Mouse (Mus musculus): ENCODE results near the gene Oas1e.
"Not testable (repeated sequence)": the region's sequence is repeated elsewhere in the genome, so short reads cannot be mapped to it uniquely, and the experiment has no call there.

Gene Oas1e

DNA sequence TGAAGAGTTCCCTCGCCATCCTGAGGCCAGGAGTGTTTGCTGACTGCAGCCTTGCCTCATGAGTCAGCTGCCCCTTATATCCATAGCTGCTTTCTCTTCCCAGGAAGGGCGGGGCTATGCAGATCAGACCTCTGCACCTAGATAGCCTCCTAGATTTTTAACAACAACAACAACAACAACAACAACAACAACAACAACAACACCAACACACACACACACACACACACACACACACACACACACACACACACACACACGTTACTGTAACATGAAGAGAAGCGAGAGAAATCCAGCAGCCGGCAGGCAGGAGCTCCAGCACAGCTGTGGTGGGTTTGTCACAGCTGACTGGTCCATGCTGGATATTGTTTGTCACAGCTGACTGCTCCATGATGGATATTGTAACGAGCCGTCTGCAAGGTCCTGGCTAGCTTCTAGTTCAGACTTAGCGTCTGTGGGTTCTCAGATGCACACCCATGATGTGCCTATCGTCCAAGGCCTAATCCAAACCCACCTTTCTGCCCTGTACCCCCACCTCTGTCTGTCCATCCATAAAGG is at the start of gene Oas1e:
Gene Oas1e (minus strand): TSS at position 51 of the 555 bp plus-strand sequence.
- DNase-seq (ENCODE audit: low spot score in 2 of 2), result not testable (repeated sequence)

GRCm38 (mm10) chr5:120844713-120845112 is 49.4 kb upstream of the Oas1e start:
- no peak for DNase-seq (ENCODE audit: low spot score in 2 of 2)

DNA sequence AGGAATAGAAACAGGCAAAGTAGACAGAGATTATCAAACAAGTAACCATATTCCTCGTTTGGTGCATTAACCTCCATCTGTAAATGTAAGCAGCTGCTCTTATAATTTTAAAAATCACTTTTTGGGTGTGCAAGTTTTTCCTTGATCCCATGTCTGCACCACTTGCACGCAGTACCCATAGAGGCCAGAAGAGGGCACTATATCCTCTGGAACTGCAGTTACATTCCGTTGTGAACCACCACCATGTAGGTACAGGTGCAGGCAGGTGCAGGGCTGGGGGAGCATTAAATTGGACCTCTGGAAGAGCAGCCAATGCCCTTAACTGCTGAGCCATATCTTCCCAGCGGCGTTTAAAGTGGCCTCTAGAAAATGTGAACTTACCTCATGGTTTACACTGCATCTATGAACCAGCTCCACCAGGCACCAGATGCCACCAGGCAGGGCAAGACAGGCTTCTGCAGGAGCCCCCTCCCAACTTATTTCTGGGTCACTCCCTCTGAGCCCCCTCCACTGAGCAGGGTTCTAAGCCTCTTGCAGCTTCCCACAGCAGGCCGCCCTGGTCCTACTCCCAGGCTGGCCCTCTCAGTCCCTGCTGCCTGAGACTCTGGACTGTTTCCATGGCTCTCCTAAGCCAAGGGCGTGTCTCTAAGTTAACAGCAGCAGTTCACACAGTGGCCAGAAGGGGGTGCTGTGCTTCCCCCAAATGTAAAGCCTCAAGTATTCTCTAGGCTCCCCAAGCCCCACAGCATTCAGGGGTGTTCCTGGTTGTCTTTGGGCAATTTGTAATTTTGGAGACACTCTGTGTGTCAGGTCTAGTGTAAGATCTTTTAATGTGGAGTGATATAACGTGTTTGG is 41.6 kb upstream of the Oas1e start:
- peak in 1 of 2 experiments; percentile 10 for DNase-seq (ENCODE audit: low spot score in 2 of 2)

DNA sequence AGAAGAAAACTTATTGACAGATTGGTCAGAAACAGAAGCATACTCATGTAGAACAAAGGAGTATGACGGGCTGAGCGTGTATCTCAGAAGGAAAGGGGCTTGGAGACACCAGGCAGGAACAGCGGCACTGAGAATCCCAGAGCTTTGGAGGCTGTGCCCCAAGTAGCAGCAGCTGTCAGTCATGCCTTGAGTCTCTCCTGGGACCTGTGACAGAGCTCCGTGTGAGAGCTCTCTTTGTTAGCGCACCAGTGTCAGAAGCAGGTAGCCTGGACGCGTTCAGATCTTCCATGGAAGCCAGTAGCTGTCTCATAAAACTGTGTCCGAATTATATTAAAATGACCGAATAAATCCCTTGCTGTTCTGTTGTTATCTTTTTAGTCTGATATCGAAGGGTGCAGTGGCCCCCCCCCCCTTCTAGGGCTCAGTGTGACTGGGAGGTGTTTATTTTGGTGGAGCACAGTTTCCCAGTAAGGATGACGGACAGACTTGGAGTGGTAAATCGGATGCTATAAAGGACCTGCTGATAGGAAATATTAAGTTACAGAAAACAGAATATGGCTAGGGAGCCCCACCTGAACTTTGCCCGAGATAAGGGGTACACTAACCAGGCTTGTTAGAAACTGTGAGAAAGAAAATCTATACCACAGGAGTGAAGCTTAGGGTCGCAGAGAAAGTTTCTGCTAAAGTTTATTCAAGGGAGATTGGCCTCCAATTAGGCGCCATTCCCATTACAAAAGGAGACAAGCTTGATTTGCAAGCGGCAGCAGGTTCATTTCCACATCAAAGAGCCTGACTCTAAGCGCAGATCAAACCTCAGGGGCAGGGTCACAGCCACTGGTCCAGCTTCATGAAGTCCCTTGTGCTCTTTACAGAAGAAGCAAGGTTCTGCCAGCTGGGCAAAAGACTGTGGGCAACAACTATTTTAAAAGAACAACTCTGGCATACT is 38.3 kb upstream of the Oas1e start:
- no peak for DNase-seq (ENCODE audit: low spot score in 2 of 2)

- no peak for DNase-seq (ENCODE audit: low spot score in 2 of 2)
Observed at GRCm38 (mm10) chr5:120831031-120831430, 35.7 kb upstream of the Oas1e start.

DNA sequence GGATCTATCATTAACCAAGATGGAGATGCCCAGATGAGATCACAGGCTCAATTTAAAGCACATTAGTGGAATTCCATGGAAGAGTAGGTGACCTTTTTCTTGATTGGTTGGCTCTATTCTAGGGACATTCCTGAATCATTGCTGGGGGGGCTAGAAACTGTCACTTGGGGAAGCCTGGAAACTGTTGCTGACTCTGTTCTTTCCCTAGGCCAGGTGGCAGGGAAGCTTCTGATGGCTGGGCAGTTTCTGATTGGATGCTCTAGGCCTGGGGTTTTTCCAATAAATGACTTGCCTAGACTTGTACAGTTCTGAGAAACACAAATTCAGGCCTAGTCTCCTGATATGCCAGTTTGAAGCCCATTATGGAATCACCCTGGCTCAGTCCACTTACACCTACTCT is 23.7 kb upstream of the Oas1e start:
- no peak for DNase-seq (ENCODE audit: low spot score in 2 of 2)

- DNase-seq (ENCODE audit: low spot score in 2 of 2), result no peak
Observed at GRCm38 (mm10) chr5:120815949-120816348, 20.6 kb upstream of the Oas1e start.

GRCm38 (mm10) chr5:120813023-120813422 is 17.7 kb upstream of the Oas1e start:
- no peak for DNase-seq (ENCODE audit: low spot score in 2 of 2)

DNA sequence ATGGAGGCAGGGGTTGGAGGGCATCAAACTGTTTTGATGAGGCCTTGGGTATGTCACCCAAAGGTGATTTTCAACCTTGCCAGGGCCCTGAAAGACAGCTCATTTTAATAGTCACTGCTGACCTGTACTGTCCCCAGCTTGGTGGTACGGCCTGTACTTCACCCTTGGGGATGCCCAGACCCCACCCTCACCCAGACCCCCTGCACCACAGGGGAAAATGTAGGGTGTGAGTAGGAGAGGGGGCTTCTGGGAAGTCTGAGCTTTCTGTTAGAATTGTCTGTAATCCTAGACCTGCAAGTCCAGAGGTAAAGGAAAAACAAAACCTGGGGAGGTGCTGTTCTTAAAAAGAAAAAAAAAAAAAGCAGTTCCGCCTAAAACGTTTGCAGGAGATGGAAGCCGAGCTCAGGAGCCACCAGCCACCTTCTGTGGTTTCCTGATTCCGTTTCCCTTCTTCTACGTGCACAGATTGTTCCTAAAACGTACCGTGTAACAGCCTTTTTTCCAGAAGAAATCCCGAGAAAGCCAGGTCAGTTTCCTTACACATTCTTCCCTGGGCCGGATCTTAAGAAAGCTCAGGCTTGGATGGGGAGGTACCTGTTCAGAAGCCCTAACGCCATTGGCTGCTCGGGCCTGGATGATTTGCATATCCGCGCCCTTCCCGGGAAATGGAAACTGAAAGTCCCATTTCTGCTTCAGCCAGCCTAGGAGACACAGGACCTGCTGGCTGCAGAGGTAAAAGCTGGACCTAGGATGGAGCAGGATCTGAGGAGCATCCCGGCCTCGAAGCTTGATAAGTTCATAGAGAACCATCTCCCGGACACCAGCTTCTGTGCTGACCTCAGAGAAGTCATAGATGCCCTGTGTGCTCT is 16.9 kb upstream of the Oas1e start, which contains the start of gene Oas1c:
Gene Oas1c (minus strand): TSS at position 564 of the 869 bp plus-strand sequence.
- DNase-seq (ENCODE audit: low spot score in 2 of 2), result peak; percentile 67 to 76

DNA sequence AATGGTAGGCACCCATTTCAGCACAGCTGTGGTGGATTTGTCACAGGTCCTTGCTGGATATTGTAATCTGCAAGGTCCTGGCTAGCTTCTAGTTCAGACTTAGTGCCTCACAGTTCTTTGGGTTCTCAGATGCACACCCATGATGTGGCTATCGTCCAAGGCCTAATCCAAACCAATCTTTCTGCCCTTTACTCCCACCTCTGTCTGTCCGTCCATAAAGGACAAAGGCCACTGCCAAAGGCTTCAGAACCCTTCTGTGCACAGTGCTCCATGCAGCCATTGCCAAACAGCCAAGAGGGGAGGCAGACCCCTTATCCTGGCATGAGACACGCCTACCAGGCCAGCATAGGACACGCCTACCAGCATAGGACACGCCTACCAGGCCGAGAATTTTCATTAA is 13.8 kb upstream of the Oas1e start:
- no peak for DNase-seq (ENCODE audit: low spot score in 2 of 2)

- peak in 1 of 2 experiments; percentile 30 for DNase-seq (ENCODE audit: low spot score in 2 of 2)
Observed at GRCm38 (mm10) chr5:120806458-120806857, 11.1 kb upstream of the Oas1e start.

DNA sequence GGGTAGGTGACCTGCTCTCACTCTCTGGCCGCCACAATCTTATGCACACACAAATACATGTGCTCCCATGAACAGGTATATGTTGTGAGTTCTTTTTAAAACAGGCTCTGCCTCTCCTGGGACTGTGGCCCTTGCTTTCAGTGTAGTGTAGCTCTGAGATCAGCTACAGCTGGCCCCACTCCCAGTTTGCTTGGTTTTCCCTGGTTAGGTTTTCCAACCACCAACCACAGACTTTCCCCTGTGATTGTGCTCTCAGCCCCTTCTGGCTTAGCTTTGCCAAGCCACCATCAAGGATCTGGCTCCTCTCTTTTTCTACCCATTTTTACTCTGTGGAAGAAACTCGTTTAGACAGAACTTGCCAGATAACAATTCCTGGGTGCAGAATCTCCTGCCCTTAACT is 8.3 kb upstream of the Oas1e start:
- no peak for DNase-seq (ENCODE audit: low spot score in 2 of 2)

DNA sequence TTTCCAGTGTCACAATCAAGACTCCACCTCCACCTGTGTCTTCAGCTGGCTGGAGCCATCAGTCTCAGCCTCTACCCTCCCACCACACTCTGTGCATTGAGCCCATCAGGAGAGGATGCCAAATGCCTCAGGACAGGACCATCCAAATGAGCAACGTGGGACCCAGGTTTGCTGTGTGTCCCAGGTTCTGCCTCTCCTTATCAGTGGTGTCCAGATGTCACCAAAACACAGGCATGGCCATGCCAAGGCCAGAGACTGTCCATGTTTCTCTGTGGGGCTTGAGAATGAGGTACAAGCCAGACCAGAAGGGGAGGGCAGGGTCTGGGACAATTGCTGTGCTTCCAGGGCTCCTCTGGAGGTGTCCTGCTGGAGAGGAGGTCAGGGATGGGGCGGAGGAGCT is 3.6 kb upstream of the Oas1e start:
- DNase-seq (ENCODE audit: low spot score in 2 of 2), result not testable (repeated sequence)

DNA sequence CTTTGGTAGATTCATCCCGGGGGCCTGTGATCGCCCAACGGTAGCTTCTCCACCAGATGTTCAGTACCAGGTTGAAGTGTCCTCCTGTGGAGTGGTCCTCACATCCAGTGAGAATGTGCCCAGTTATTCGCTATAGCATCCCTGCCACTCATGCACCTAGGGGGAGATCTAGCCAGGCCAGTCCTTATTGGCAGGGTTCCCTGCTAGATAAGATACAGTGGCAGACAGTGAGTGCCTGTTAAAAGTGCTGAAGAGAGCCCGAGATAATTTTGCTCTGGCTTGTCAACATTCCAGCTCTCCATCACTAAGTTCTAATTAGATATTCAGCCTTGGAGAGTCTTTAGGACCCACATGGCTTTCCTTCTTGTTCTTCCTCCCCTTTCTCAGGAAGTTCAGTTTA is 2.8 kb upstream of the Oas1e start:
- DNase-seq (ENCODE audit: low spot score in 2 of 2), result not testable (repeated sequence)

- DNase-seq (ENCODE audit: low spot score in 2 of 2), result peak; percentile 12 to 33
Observed at GRCm38 (mm10) chr5:120793043-120793442, 2.3 kb downstream of the Oas1e start.

DNA sequence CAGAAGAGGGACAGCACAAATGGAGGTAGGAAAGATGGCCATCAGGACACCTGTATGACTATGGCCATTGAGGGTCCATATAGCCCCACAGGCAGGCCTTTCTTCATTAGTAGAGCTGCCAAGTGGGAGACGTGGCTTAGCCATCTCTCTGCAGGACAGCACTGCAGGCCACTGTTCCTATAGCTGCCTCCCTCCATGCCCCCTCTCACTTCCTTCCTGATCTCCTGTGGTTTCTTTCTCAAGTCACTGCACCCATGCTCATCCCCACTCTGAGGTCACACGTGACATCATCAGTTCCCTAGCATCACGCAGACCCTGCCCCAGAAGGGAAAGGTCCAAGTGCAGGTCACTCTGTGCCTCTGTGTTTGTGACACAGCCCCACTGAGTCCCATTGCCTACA is 8.3 kb downstream of the Oas1e start:
- DNase-seq (ENCODE audit: low spot score in 2 of 2), result no peak

GRCm38 (mm10) chr5:120782446-120782845 is 12.9 kb downstream of the Oas1e start:
- no peak for DNase-seq (ENCODE audit: low spot score in 2 of 2)

DNA sequence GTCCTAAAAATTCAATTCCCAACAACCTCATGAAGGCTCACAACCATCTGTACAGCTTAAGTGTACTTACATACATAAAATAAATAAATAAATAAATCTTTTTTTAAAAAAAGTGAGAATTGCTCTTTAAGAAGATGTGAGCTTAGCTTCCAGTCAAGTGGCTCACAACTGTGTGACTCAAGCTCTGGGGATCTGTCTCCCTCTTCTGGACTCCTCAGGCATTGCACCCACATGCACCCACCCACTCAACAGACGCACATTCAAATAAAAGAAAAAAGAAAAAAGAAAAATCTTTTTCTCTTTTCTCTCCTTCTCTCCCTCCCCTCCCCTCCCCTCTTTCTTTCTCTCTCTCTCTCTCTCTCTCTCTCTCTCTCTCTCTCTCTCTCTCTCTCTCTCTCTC is 13.7 kb downstream of the Oas1e start:
- DNase-seq (ENCODE audit: low spot score in 2 of 2), result no peak

DNA sequence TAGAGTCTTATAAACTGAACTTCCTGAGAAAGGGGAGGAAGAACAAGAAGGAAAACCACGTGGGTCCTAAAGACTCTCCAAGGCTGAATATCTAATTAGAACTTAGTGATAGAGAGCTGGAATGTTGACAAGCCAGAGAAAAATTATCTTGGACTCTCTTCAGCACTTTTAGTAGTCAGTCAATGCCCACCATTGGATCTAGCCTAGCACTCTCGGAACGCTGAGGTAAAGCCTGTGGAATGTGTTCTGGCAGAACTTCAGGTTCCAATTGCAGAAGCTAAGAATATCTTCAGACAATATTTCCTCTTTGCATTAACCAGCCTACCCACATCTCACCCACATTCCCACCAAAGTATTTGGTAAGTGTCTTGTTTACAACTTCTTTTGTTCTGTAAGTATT is 15.4 kb downstream of the Oas1e start:
- DNase-seq (ENCODE audit: low spot score in 2 of 2), result no peak

DNA sequence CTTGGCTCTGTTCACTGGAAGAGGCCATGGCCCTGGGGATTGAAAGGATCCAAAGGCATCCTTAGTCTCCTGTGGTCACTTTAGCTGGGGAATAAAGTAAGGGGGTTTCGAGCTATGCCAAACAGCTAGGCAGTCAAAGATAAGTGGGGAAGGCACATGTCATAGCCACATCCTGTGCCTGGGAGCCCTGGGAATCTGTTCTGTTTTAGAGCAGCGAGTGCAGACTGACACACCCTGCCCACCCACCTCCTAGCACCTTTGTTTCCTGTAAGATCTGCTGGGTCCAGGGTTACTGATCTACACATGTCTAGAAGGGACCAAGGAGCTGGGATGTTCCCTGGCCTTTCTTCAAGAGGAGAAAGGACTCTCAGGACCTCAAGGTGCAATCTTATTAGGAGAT is 16.4 kb downstream of the Oas1e start:
- no peak for DNase-seq (ENCODE audit: low spot score in 2 of 2)

DNA sequence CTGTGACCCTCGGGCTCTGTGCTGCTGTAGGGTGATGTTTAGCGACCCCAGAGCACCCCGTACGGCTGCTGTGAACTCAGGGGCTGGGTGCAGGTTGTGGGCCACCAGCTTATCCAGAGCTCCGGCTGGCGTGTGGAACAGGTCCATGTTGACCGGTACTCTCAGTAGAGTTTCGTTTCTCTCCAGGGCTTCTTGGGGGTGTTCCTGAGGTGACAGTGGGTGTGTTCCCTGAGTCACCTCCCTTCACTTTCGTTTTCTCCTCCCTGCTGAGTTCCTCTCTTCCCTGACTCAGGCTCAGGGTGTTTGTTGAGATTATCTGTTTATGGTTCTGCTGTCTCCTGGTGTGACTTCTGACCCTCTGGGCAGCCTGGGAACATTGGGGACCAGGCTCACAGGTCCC is 17.9 kb downstream of the Oas1e start, which contains the start of gene Oas3:
Gene Oas3 (minus strand): TSS at position 184 of the 400 bp plus-strand sequence.
- no peak for DNase-seq (ENCODE audit: low spot score in 2 of 2)
